ENCODE assay signal across 18 mouse cellular contexts in the genomic region with DNA sequence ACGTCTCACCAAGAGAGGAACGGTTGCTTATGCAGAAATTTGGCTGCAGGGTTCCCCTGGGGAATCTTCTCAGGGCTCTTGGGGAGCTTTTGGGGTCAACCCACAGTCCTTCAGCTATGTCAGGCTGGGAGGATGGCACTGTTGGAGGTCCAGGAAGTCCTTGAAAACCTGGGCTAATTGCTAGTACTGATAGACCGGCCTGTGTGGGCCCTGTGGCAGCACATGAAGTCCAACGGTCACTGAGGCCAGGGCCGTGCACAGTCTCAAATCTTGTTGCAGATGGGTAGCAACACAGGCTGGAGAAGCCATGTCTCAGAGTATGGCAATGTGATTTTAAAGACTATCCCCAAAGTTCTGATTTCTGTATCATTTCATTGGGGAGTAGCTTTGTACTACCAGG. TPM values are rescaled to one million over a fixed set of nuclear protein-coding genes. Genes with fewer than 3 reads are reported as not detected.
"Had no signal": no experiment of that assay in that cellular context is flagged by ENCODE, and none has a peak within 500 bp of the region (broad histone marks: within the 10 kb centered on the region; RNA-seq: fewer than 3 reads in every experiment).

No protein-coding gene starts in this region.

- H3K4me2 ChIP-seq: liver, embryonic 15.5 days; lung, embryonic 15.5 days; midbrain, embryonic 12.5 days; neural tube, embryonic 12.5 days had no signal

- H3K4me3 ChIP-seq: liver, embryonic 15.5 days; lung, embryonic 15.5 days; midbrain, embryonic 10.5 days; midbrain, embryonic 12.5 days; neural tube, embryonic 12.5 days had no signal

- H3K4me1 ChIP-seq: midbrain, embryonic 10.5 days; midbrain, embryonic 12.5 days; neural tube, embryonic 12.5 days had no signal

- H3K9me3 ChIP-seq: liver, embryonic 15.5 days; lung, embryonic 15.5 days; midbrain, embryonic 10.5 days; midbrain, embryonic 12.5 days; neural tube, embryonic 12.5 days had no signal

- H3K9ac ChIP-seq: liver, embryonic 15.5 days; liver, postnatal 0 days; lung, embryonic 15.5 days; midbrain, embryonic 12.5 days; neural tube, embryonic 12.5 days had no signal

- H3K36me3 ChIP-seq: liver, embryonic 15.5 days; lung, embryonic 15.5 days; midbrain, embryonic 10.5 days; midbrain, embryonic 12.5 days; neural tube, embryonic 12.5 days had no signal

- H3K27ac ChIP-seq: liver, embryonic 15.5 days; midbrain, embryonic 10.5 days; midbrain, embryonic 12.5 days; neural tube, embryonic 12.5 days had no signal

- H3K27me3 ChIP-seq: liver, embryonic 15.5 days; lung, embryonic 15.5 days; midbrain, embryonic 12.5 days; neural tube, embryonic 12.5 days had no signal

- ATAC-seq: liver, postnatal 0 days; midbrain, embryonic 16.5 days had no signal

- DNase-seq: liver, postnatal 0 days; midbrain, embryonic 14.5 days; right cerebral cortex, postnatal 25 days; right cerebral cortex, postnatal 4 days; spleen, adult 18-20 months; thymus, adult 18-20 months; thymus, postnatal 14 days; thymus, postnatal 36 days had no signal

RNA-seq across cellular contexts. Expression of a gene that starts 13.1 kb away (rescaled TPM):
- total RNA-seq: megakaryocyte-erythroid progenitor cell, adult 5-6 weeks had no signal
- polyA plus RNA-seq: lung, embryonic 15.5 days; midbrain, embryonic 10.5 days; midbrain, embryonic 12.5 days; midbrain, embryonic 14.5 days; midbrain, embryonic 16.5 days; neural tube, embryonic 12.5 days; neural tube, embryonic 14.5 days; stomach, embryonic 14.5 days; stomach, embryonic 16.5 days had no signal
